9 mouse cellular contexts compared by ENCODE assay signal in genomic region chr11:54464557-54465244, GRCm38 (mm10). TPM values are rescaled to one million over a fixed set of nuclear protein-coding genes. Genes with fewer than 3 reads are reported as not detected.
DNase-seq lines count a peak whose midpoint lies in the region; ATAC-seq and TF ChIP-seq lines count a peak whose summit lies in the region.
"Had no signal": no experiment of that assay in that cellular context is flagged by ENCODE, and none has a peak within 500 bp of the region (broad histone marks: within the 10 kb centered on the region; RNA-seq: fewer than 3 reads in every experiment).

No protein-coding gene starts in this region.

- no peak for TF ChIP-seq POLR2A in cerebellum, adult 2 months (IDR thresholded peaks at IDR 0.05; ENCODE audit: borderline replicate concordance, insufficient read depth, low read length)

- H3K4me2 ChIP-seq in intestine, embryonic 14.5 days (ENCODE audit: low read length) = no peak overlapping the region
- no peak overlapping the region for H3K4me2 ChIP-seq in intestine, embryonic 16.5 days (ENCODE audit: low read depth, low read length)
- H3K4me2 ChIP-seq in heart, postnatal 0 days (ENCODE audit: low read depth, low read length) = no peak overlapping the region
- no peak overlapping the region for H3K4me2 ChIP-seq in neural tube, embryonic 15.5 days
- no peak overlapping the region for H3K4me2 ChIP-seq in intestine, postnatal 0 days (replicated peaks; ENCODE audit: low read depth)

- 0 out of 2 replicates have a peak overlapping the region, but pooled peaks have one; percentile 14 for H3K27ac ChIP-seq in intestine, embryonic 14.5 days (ENCODE audit: low read depth)
- H3K27ac ChIP-seq in intestine, embryonic 16.5 days (ENCODE audit: low read length) = no peak overlapping the region
- H3K27ac ChIP-seq in heart, postnatal 0 days (ENCODE audit: low read depth) = peak overlapping the region; percentile 32
- no peak overlapping the region for H3K27ac ChIP-seq in cerebellum, adult 2 months (ENCODE audit: insufficient read depth, low read length)
- no peak overlapping the region for H3K27ac ChIP-seq in neural tube, embryonic 15.5 days (replicated peaks)
- H3K27ac ChIP-seq in intestine, postnatal 0 days (ENCODE audit: low read depth, low read length) = no peak overlapping the region

- no peaks in the 10 kb centered on the region for H3K27me3 ChIP-seq in intestine, embryonic 14.5 days (replicated peaks; ENCODE audit: control insufficient read depth, insufficient read depth, low read length)
- H3K27me3 ChIP-seq in intestine, embryonic 16.5 days (replicated peaks; ENCODE audit: control insufficient read depth, insufficient read depth, low read length) = no peaks in the 10 kb centered on the region
- H3K27me3 ChIP-seq in heart, postnatal 0 days (ENCODE audit: control insufficient read depth, insufficient read depth, low read length) = no peaks in the 10 kb centered on the region
- no peaks in the 10 kb centered on the region for H3K27me3 ChIP-seq in cerebellum, adult 2 months (ENCODE audit: control insufficient read depth, insufficient read depth, low read length)
- no peaks in the 10 kb centered on the region for H3K27me3 ChIP-seq in neural tube, embryonic 15.5 days (replicated peaks)
- H3K27me3 ChIP-seq in intestine, postnatal 0 days (replicated peaks; ENCODE audit: control insufficient read depth, insufficient read depth, low read length) = no peaks in the 10 kb centered on the region

- no peak for ATAC-seq in intestine, embryonic 14.5 days (replicated peaks; ENCODE audit: low FRiP score, low TSS enrichment, low read depth)
- ATAC-seq in intestine, embryonic 16.5 days = no peak
- ATAC-seq in heart, postnatal 0 days (ENCODE audit: insufficient read depth, low read depth) = no peak
- no peak for ATAC-seq in neural tube, embryonic 15.5 days (ENCODE audit: low FRiP score)
- ATAC-seq in intestine, postnatal 0 days = no peak

- no peak overlapping the region for H3K4me3 ChIP-seq in intestine, embryonic 14.5 days (ENCODE audit: low read depth, low read length)
- no peak overlapping the region for H3K4me3 ChIP-seq in intestine, embryonic 16.5 days (ENCODE audit: low read length)
- H3K4me3 ChIP-seq in heart, postnatal 0 days (ENCODE audit: low read depth, low read length) = no peak overlapping the region
- H3K4me3 ChIP-seq in cerebellum, adult 2 months (replicated peaks; ENCODE audit: insufficient read depth, low read depth, low read length) = no peak overlapping the region
- no peak overlapping the region for H3K4me3 ChIP-seq in neural tube, embryonic 15.5 days (replicated peaks)
- H3K4me3 ChIP-seq in intestine, postnatal 0 days (ENCODE audit: low read depth, low read length) = no peak overlapping the region

- 41% methylated on average over 3 of the region's 3 CpGs for WGBS in intestine, embryonic 14.5 days
- 50% methylated on average over 3 of the region's 3 CpGs for WGBS in intestine, embryonic 16.5 days
- WGBS in heart, postnatal 0 days = 39% methylated on average over 3 of the region's 3 CpGs
- WGBS in cerebellum, adult 2 months = 68% methylated on average over 3 of the region's 3 CpGs
- WGBS in neural tube, embryonic 15.5 days = 75% methylated on average over 3 of the region's 3 CpGs
- WGBS in intestine, postnatal 0 days = 46% methylated on average over 3 of the region's 3 CpGs

- TF ChIP-seq EP300 in heart, postnatal 0 days (IDR thresholded peaks at IDR 0.05; ENCODE audit: low read depth) = no peak

- H3K9me3 ChIP-seq in intestine, embryonic 14.5 days (ENCODE audit: control insufficient read depth, low read length) = 0 out of 2 replicates have a peak, but pooled peaks cover 3% of the 10 kb centered on the region
- no peaks in the 10 kb centered on the region for H3K9me3 ChIP-seq in intestine, embryonic 16.5 days (ENCODE audit: control insufficient read depth, low read length)
- H3K9me3 ChIP-seq in heart, postnatal 0 days (replicated peaks; ENCODE audit: control insufficient read depth, low read length) = no peaks in the 10 kb centered on the region
- no peaks in the 10 kb centered on the region for H3K9me3 ChIP-seq in neural tube, embryonic 15.5 days (replicated peaks)
- H3K9me3 ChIP-seq in intestine, postnatal 0 days (ENCODE audit: control insufficient read depth) = no peaks in the 10 kb centered on the region

- no peak for DNase-seq in intestine, embryonic 14.5 days (ENCODE audit: low spot score)
- DNase-seq in spleen, postnatal 36 days (ENCODE audit: low spot score in 2 of 2) = peak; percentile 6 to 31
- no peak for DNase-seq in spleen, postnatal 10 days (ENCODE audit: low spot score in 2 of 2)
- DNase-seq in heart, postnatal 0 days (ENCODE audit: low spot score) = peak; percentile 9
- no peak for DNase-seq in cerebellum, adult 2 months
- DNase-seq: right cerebral cortex, postnatal 4 days had no signal

- H3K36me3 ChIP-seq in intestine, embryonic 14.5 days (ENCODE audit: control insufficient read depth, insufficient read depth, low read length) = peaks cover 13% of the 10 kb centered on the region
- H3K36me3 ChIP-seq in intestine, embryonic 16.5 days (ENCODE audit: control insufficient read depth, insufficient read depth, low read length) = no peaks in the 10 kb centered on the region
- H3K36me3 ChIP-seq in heart, postnatal 0 days (replicated peaks; ENCODE audit: control insufficient read depth, insufficient read depth, low read length) = peaks cover 14% of the 10 kb centered on the region
- peaks cover 4% of the 10 kb centered on the region; the same call in 1 of the 2 replicates for H3K36me3 ChIP-seq in neural tube, embryonic 15.5 days
- peaks cover 5% of the 10 kb centered on the region for H3K36me3 ChIP-seq in intestine, postnatal 0 days (ENCODE audit: control insufficient read depth, insufficient read depth)

- H3K4me1 ChIP-seq in intestine, embryonic 14.5 days (replicated peaks; ENCODE audit: control insufficient read depth, insufficient read depth, low read length) = no peaks in the 10 kb centered on the region
- peaks cover 3% of the 10 kb centered on the region; the same call in 1 of the 2 replicates for H3K4me1 ChIP-seq in intestine, embryonic 16.5 days (ENCODE audit: control insufficient read depth, insufficient read depth, low read length)
- H3K4me1 ChIP-seq in heart, postnatal 0 days (ENCODE audit: control insufficient read depth, insufficient read depth) = peaks cover 13% of the 10 kb centered on the region
- H3K4me1 ChIP-seq in cerebellum, adult 2 months (ENCODE audit: control insufficient read depth, insufficient read depth, low read length) = no peaks in the 10 kb centered on the region; the same call in 1 of the 2 replicates
- H3K4me1 ChIP-seq in neural tube, embryonic 15.5 days = no peaks in the 10 kb centered on the region
- H3K4me1 ChIP-seq in intestine, postnatal 0 days (replicated peaks; ENCODE audit: control insufficient read depth, insufficient read depth, low read length) = no peaks in the 10 kb centered on the region

- no peak for TF ChIP-seq CTCF in heart, postnatal 0 days (IDR thresholded peaks at IDR 0.05; ENCODE audit: low read depth)
- TF ChIP-seq CTCF in cerebellum, adult 2 months (IDR thresholded peaks at IDR 0.05; ENCODE audit: borderline replicate concordance, insufficient read depth, low read depth, low read length) = no peak
- TF ChIP-seq CTCF in intestine, postnatal 0 days (IDR thresholded peaks at IDR 0.05; ENCODE audit: low read depth) = no peak

- no peak overlapping the region for H3K9ac ChIP-seq in intestine, embryonic 14.5 days (ENCODE audit: low read length)
- H3K9ac ChIP-seq in intestine, embryonic 16.5 days (ENCODE audit: low read depth, low read length) = no peak overlapping the region
- no peak overlapping the region for H3K9ac ChIP-seq in heart, postnatal 0 days (replicated peaks; ENCODE audit: low read depth, low read length)
- no peak overlapping the region for H3K9ac ChIP-seq in neural tube, embryonic 15.5 days (replicated peaks)
- H3K9ac ChIP-seq in intestine, postnatal 0 days (ENCODE audit: low read depth, low read length) = no peak overlapping the region

RNA-seq across cellular contexts. Expression of gene Fnip1, which starts 26.7 kb away (rescaled TPM):
- polyA plus RNA-seq in intestine, embryonic 14.5 days (2014; fragmentation: Nextera tagmentation; extraction: Ambion mirVana) = 12.4 and 14.0 TPM in 2 replicates
- polyA plus RNA-seq in intestine, embryonic 16.5 days (2015; fragmentation: Nextera tagmentation; extraction: Ambion mirVana) = 7.6 and 8.8 TPM in 2 replicates
- total RNA-seq in heart, postnatal 0 days (2014; rRNA removed; ENCODE audit: low replicate concordance) = 22.8 and 27.2 TPM in 2 replicates
- 8.0 and 8.8 TPM in 2 replicates for polyA plus RNA-seq in heart, postnatal 0 days (2015; fragmentation: Nextera tagmentation; extraction: Ambion mirVana)
- polyA plus RNA-seq in cerebellum, adult 2 months (2012; rRNA removed) = 14.8 and 16.2 TPM in 2 replicates
- 9.0 and 9.2 TPM in 2 replicates for polyA plus RNA-seq in neural tube, embryonic 15.5 days (2015; fragmentation: Nextera tagmentation; extraction: Ambion mirVana)
- 5.7 and 6.0 TPM in 2 replicates for polyA plus RNA-seq in intestine, postnatal 0 days (2015; fragmentation: Nextera tagmentation; extraction: Ambion mirVana)

RNA-seq across cellular contexts. Expression of gene Rapgef6, which starts 57.9 kb away (rescaled TPM):
- polyA plus RNA-seq in intestine, embryonic 14.5 days (2014; fragmentation: Nextera tagmentation; extraction: Ambion mirVana) = 31.4 and 35.0 TPM in 2 replicates
- polyA plus RNA-seq in intestine, embryonic 16.5 days (2015; fragmentation: Nextera tagmentation; extraction: Ambion mirVana) = 25.4 and 28.6 TPM in 2 replicates
- total RNA-seq in heart, postnatal 0 days (2014; rRNA removed; ENCODE audit: low replicate concordance) = 18.1 and 22.3 TPM in 2 replicates
- polyA plus RNA-seq in heart, postnatal 0 days (2015; fragmentation: Nextera tagmentation; extraction: Ambion mirVana) = 17.0 and 17.5 TPM in 2 replicates
- polyA plus RNA-seq in cerebellum, adult 2 months (2012; rRNA removed) = 24.2 and 25.1 TPM in 2 replicates
- 35.9 and 36.5 TPM in 2 replicates for polyA plus RNA-seq in neural tube, embryonic 15.5 days (2015; fragmentation: Nextera tagmentation; extraction: Ambion mirVana)
- polyA plus RNA-seq in intestine, postnatal 0 days (2015; fragmentation: Nextera tagmentation; extraction: Ambion mirVana) = 13.5 and 15.9 TPM in 2 replicates

Comparison
In these comparisons a context has a peak if more than half of its experiments do, and no peak if none do; other contexts are left out.
1. DNase-seq: peak in spleen, postnatal 36 days (2 of 2) and heart, postnatal 0 days (single experiment); none in intestine, embryonic 14.5 days (single experiment), spleen, postnatal 10 days (0 of 2) and cerebellum, adult 2 months (0 of 2).
2. H3K27ac ChIP-seq: peak in intestine, embryonic 14.5 days (single experiment) and heart, postnatal 0 days (single experiment); none in intestine, embryonic 16.5 days (single experiment), cerebellum, adult 2 months (single experiment), neural tube, embryonic 15.5 days (single experiment) and intestine, postnatal 0 days (single experiment).